Mouse (Mus musculus): ENCODE data around the gene Spaca4.

Gene Spaca4

GRCm38 (mm10) chr7:45726419-45726818 lies 806 bp upstream of the Spaca4 start:
- no peak for DNase-seq

DNA sequence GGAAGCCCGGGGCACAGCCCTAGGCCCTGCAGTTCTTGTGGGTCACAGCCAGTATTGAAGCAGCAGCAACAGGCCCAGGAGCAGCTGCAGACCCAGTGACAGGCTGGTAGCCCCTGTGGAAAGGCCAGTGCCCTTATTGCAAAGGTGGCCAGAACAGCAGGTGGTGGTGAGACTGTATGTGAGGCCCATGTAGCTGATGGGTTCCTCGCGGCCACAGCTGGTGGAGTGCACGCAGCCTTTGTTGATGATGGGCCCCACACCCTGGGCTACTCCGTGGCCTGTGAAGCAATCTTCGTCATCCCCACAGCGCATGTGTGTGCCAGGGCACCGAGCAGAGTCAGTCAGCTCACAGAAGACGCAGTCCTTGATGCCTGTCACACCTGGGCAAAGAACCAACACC lies 462 bp downstream of the Spaca4 start:
- DNase-seq: no peak

- DNase-seq: no peak
Observed at GRCm38 (mm10) chr7:45723781-45724180, 1.8 kb downstream of the Spaca4 start.

- no peak for DNase-seq
Observed at GRCm38 (mm10) chr7:45723301-45723700, 2.3 kb downstream of the Spaca4 start.

DNA sequence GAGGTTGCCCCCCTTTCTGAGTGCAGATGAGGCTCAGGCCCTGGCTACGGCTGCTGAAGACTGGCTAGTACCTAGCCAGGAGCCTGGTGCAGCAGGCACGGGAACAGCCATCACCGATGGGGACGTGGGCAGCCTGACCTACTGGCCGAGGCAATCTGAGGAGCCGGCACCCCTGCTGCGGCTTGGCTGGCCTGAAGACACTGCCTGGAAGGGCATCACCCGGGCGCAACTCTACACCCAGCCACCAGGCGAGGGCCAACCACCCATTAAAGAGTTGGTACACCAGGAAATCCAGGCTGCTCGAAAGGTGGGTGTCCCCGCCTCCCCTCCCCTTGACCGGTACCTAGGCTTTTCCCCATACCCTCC lies 3.3 kb downstream of the Spaca4 start:
- DNase-seq: no peak

DNA sequence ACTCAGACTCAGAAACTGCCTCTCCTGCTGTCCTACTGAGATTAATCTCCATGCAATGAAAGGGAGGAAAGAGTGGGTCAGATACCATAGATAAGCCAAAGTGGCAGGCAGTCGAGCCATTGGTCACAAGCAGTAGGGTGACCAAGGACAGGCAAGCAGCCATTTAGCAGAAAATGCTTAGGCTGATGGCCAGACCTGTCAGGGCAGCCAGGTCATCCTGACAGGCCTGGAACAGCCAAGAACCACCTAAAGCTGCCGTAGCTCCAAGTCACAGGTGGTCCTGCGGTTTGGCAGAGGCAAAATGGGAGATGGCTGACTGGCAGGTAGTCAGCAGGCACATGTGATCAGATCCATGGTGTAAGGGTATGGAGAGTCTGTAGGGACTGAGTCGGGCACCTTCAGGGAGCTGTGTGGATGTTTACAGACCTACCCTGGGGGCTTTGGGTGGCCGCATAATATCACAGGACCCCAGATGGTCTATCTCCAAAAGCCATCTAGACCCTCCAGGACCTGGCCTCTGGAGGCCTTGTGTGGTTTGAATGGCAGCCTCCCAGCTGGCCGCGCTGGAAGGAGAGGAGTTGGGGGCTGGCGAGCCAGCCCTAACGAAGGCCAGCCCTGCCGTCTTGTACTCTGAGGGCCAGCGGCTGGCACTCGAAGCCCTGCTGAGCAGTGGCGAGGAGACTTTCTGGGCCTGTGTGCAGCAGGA lies 3.8 kb downstream of the Spaca4 start:
- DNase-seq: no peak

GRCm38 (mm10) chr7:45721234-45721571 lies 4.4 kb downstream of the Spaca4 start:
- DNase-seq: no peak

GRCm38 (mm10) chr7:45720413-45721233 lies 5.0 kb downstream of the Spaca4 start, which contains the start of gene Fam83e:
Fam83e (plus strand) TSS chr7:45721212.
- no peak for DNase-seq

DNA sequence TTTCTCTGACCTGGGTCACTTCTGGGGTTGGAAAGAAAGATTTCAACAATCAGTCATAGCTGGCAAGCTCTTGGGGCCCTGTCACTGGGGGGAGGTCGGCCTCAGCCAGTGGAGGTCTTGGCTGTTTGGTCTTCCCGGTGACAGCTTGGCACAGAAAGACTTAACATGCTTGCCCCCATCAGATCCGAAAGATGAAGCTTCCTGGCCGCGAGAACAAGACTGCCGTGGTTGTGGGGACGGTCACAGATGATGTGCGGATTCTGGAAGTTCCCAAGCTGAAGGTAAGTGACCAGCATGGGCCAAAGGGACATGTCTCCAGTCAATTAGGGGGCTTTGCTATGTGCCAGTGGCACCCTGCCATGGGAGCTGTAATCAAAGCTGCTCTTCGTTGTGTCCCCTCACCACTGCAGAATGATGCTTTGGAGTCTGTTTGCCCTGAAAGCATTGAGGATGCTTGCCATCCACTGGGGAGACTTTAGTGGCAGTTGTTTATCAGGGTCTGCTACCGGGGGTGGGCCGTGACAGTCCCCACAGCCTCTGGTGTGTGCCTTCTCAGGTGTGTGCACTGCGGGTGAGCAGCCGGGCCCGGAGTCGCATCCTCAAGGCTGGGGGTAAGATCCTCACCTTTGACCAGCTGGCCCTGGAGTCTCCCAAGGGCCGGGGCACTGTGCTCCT lies 5.7 kb downstream of the Spaca4 start:
- no peak for DNase-seq

GRCm38 (mm10) chr7:45719180-45719579 lies 6.4 kb downstream of the Spaca4 start:
- DNase-seq: no peak

- DNase-seq: no peak
Observed at GRCm38 (mm10) chr7:45718331-45718730, 7.3 kb downstream of the Spaca4 start.

- DNase-seq: peak; percentile 98
Observed at GRCm38 (mm10) chr7:45717918-45718297, 7.7 kb downstream of the Spaca4 start, which contains the start of gene Sphk2. Sphk2 (minus strand) TSS chr7:45718002.

DNA sequence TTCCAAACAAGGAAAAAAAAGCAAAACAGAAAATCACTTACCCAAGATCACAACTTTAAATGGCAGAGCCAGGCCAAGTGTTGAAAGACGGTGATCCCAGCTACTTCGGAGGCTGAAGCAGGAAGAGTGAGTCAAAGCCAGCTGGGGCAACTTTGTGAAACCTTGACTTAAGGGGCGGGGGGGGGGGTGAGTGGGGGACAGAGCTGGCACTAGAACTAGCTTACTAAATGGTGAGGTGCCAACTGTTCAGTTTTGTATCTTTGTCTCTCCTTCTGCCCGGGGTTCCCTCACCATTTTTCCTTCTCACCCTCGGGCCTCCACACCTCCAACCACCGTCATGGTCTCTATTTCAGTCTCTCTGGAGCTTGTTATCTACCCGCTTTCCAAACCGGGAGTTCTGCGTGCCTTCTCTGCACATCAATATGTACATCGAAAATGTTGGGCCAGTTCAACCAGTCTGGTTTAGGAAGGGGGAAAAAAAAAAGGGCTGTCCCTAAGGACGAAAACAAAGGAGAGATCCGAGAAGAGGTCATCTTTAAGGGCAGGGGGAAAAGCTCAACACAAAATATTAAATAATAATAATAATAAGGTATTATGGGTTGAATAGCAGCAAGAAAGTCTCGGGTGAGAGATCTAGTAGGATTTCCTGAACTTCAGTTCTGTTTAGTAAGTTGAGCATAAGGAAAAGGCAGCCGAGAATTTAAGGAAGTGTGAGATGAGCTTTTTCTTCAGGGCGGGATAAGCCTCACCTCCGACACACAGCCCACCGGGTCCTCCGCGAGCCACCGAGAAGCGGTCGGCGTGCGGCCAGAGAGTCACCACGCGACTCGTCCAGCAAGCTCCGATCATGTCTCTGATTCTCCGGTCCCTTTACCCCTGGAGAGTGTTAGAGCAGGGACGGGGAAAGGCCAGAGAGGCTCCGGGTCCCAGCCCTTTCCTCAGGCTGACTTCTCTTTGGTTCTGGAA lies 8.4 kb downstream of the Spaca4 start:
- DNase-seq: no peak

DNA sequence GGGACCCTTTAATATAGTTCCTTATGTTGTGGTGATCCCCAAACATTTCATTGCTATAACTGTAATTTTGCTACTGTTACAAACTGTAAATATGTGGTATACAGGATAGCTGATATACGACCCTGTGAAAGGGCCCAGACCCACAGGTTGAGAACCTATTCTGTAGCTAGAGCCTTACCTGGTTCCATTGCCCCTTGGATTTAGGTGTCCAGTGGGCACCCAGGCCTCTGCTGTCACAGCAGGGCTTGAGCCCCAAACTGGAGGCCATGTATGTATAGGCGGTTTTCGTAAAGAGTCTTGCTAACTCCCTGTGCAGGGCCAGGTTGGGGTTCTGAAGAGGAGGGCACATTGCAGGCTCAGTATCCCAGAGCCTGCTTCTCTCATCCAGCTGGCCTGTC lies 9.2 kb downstream of the Spaca4 start:
- DNase-seq: no peak

DNA sequence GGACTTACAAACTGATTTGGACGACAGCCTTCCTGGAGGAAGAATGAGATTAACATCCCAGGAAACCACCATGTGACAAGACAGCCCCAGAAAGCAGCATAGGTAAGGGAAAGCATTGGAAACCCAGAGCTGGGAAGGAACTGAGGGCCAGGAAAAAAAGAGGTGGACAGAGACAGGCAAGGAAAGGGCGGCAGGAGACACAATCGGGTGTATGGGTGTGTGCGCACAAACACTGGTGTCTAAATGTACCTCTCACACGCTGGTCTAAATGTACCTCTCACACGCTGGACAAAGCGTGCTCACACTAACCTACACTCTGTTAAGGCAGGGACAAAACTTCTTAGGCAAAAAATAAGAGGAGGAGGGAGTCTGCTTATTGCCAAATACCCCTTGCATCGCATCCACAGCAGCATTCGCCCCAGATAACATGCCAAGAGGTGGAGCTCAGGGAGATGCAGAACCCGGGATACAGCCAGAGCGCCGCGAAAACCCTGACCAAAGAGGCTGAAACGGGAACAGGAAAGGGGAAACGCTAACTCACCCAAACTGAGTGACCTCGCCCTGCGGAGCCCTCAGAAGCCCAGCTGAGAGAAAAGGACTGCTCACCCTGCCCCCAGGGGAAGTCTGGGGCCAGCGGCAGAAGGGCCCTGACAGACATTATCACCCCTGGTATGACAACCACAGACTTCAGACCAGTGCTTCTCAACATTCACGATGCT lies 9.7 kb downstream of the Spaca4 start:
- peak; percentile 29 for DNase-seq

GRCm38 (mm10) chr7:45715090-45715708 lies 10.4 kb downstream of the Spaca4 start, which contains the start of gene Rpl18:
Rpl18 (plus strand) TSS chr7:45715457.
- peak; percentile 97 for DNase-seq

DNA sequence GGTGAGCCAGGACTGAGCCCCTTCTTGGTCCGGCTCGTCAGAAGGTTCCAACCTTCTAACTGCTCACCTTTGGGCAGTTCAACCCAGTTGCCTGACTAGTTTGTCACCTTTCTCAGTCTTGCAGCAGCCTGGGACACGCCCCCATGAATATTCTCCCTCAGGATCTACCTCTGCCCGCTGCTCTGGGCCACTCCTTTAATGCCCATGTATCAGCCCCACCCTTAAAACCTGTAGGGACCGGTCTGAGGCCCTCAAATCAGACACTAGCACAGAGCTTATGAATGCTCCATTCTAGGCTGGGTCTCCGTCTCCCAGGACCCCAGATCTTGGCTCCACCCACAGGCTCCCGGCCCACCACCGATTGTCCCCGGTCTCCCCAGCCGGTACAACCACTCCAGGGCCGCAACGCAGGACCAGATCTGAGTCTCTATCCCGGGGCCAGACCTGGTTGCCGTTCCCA lies 11.0 kb downstream of the Spaca4 start:
- DNase-seq: no peak

- peak; percentile 22 for DNase-seq
Observed at GRCm38 (mm10) chr7:45713881-45714520, 11.6 kb downstream of the Spaca4 start.

- peak; percentile 50 for DNase-seq
Observed at GRCm38 (mm10) chr7:45713396-45713795, 12.2 kb downstream of the Spaca4 start.

GRCm38 (mm10) chr7:45712022-45712757 lies 13.4 kb downstream of the Spaca4 start:
- DNase-seq: peak; percentile 41
